Mouse (Mus musculus) neural tube, embryonic 13.5 days (tissue): ENCODE results near the gene Dnali1. TPM values are rescaled to one million over a fixed set of nuclear protein-coding genes. Genes with fewer than 3 reads are reported as not detected.

Source experiments
- ATAC-seq: fragments of 200-750 bp; cut with Nextera tagmentation; 2 replicates; pipeline ENCODE4 v1.8.0; 2017; ENCODE audit warnings: low read depth, mild to moderate bottlenecking, moderate TSS enrichment, moderate library complexity
- H3K27ac ChIP-seq: fragments of 300-500 bp; sonication (generic); replicated peaks from 2 replicates; pipeline ENCODE4 v1.5.1; 2015; ENCODE audit warnings: moderate library complexity, mild to moderate bottlenecking, inconsistent platforms
- H3K27me3 ChIP-seq: fragments of 300-500 bp; sonication (generic); 2 replicates; pipeline ENCODE4 v1.6.1; 2015; ENCODE audit warnings: mild to moderate bottlenecking, inconsistent platforms
- H3K36me3 ChIP-seq: fragments of 300-500 bp; sonication (generic); 2 replicates; pipeline ENCODE4 v1.6.1; 2015; ENCODE audit warnings: mild to moderate bottlenecking, inconsistent platforms
- H3K4me1 ChIP-seq: fragments of 300-500 bp; sonication (generic); replicated peaks from 2 replicates; pipeline ENCODE4 v1.6.1; 2015; ENCODE audit warnings: inconsistent platforms
- H3K4me2 ChIP-seq: fragments of 300-500 bp; sonication (generic); 2 replicates; pipeline ENCODE4 v1.6.1; 2015; ENCODE audit warnings: inconsistent platforms, mild to moderate bottlenecking, moderate library complexity
- H3K4me3 ChIP-seq: fragments of 300-500 bp; sonication (generic); 2 replicates; pipeline ENCODE4 v1.5.1; 2015; ENCODE audit warnings: mild to moderate bottlenecking, inconsistent platforms
- H3K9ac ChIP-seq: fragments of 300-500 bp; sonication (generic); 2 replicates; pipeline ENCODE4 v1.6.1; 2015; ENCODE audit warnings: moderate library complexity, mild to moderate bottlenecking, inconsistent platforms
- H3K9me3 ChIP-seq: fragments of 300-500 bp; sonication (generic); 2 replicates; pipeline ENCODE4 v1.6.1; 2016; ENCODE audit warnings: inconsistent platforms
- WGBS: fragments of 180-500 bp; shearing (Covaris S2); methylation state at CpG from one replicate; pipeline ENCODE4 v1.1.7; 2015; 5-methylcytosine and 5-hydroxymethylcytosine counted together
- polyA plus RNA-seq: library from polyadenylated mRNA; unstranded; fragments of >200 nt; fragmentation: Nextera tagmentation; extraction: Ambion mirVana; gene quantifications from 2 replicates; pipeline ENCODE4 v1.2.1, GENCODE M21; 2015

Gene Dnali1
- polyA plus RNA-seq, 1 experiment from 2014 or later: 0.54 TPM

DNA sequence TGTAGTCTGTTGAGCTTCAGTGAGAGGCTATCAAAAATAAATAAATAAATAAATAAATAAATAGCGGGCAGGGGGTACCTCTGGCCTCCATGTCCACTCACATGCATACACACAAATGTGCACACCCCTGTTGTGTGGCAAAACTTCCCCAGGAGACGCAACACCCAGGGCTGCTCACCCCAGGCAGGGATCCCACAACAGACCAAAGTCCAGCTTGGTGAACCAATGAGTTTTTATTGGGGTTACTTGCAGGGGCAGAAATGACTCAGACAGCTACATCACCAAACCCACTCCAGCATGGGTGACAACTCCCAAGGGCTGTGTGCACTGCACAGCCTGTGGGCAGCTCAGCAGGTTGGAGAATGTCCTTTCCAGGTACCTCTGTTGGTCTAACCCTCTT is 12.2 kb upstream of the Dnali1 start:
- Histone ChIP-seq H3K27me3 (no peaks in the 10 kb centered on the region), H3K27ac (no peak overlapping the region), H3K9ac (no peak overlapping the region), H3K4me2 (no peak overlapping the region), H3K36me3 (peaks cover 52% of the 10 kb centered on the region), H3K4me3 (no peak overlapping the region), H3K4me1 (no peaks in the 10 kb centered on the region), H3K9me3 (no peaks in the 10 kb centered on the region)
- no peak for ATAC-seq
- WGBS: 94% methylated on average over 2 of the region's 2 CpGs

DNA sequence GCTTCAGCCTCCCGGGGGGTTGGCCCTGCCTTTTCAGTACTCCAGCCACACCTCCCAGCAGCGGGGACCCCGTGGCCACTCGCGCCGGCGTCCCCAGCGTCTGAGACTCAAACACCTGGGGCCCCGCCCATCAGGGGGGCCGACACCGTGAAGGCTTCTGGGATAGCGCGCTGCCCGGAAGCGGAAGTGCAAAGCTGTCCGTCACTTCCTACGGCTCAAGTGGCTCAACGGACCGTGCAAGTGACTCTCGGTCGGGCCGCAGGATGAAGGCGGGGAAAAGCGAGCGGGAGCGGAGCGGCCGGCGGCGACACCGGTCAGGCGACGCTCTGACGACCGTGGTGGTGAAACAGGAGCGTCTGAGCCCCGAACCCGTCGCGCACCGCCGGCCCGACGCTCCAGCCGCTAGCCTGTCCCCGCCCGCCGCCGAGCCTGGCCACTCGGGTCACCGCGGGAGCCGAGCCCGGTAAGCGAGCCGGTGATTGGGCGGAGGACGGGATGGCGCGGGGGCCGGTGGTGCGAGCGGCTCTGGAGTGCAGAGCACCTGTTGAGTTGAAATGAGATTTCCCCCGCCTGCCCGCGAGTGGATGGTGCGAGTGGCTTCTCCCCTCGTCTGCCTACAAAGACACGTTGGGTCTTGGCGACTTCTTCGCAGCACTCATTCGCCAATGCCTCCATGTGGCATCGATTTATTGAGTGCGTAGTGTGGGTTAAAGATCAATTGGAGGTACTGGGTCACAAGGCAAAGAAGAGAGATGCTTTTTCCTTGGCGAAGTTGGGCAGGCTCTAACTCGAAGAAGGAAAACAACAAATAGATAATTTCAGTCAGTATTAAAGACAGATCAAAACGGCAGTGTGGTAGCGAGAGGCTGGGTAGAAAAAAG is 1.2 kb upstream of the Dnali1 start, which contains the start of gene Snip1:
Gene Snip1, plus strand, starts transcription at position 183 of the 881 bp plus-strand sequence.
- Histone ChIP-seq H3K27ac (peak within 1 kb of the TSS; percentile 61; the same call in 1 of the 2 replicates), H3K4me1 (peaks cover 24% of the 10 kb centered on the region), H3K27me3 (0 out of 2 replicates have a peak, but pooled peaks cover 11% of the 10 kb centered on the region), H3K36me3 (peaks cover 34% of the 10 kb centered on the region), H3K9ac (peak within 1 kb of the TSS; percentile 90), H3K9me3 (no peaks in the 10 kb centered on the region), H3K4me2 (peak within 1 kb of the TSS; percentile 91), H3K4me3 (peak within 1 kb of the TSS; percentile 93)
- ATAC-seq: peak; percentile 88
- under 1% methylated on average over 78 of the region's 78 CpGs for WGBS

DNA sequence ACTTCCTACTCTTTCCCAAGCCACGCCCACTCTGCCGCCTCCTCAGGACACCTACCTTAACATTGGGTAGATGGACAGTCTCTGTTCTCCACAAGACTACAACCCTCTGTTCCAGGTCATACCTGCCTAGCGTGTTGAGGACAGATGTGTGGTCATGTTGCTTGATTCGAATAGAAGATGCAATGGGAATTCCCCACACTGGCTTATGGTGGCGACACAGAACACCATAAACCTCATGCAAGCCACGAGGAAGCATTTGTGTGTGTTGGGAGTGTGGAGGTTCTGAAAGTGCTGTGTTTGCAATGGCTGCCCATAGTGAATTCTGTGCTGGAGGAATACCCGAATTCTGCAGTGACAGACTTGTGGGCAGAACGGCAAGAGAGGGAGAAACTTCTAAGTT is 1.7 kb downstream of the Dnali1 start:
- Histone ChIP-seq H3K9me3 (no peaks in the 10 kb centered on the region), H3K36me3 (peaks cover 5% of the 10 kb centered on the region), H3K4me2 (no peak overlapping the region), H3K4me1 (peaks cover 24% of the 10 kb centered on the region), H3K27me3 (0 out of 2 replicates have a peak, but pooled peaks cover 11% of the 10 kb centered on the region), H3K4me3 (no peak overlapping the region), H3K9ac (no peak overlapping the region), H3K27ac (no peak overlapping the region)
- 77% methylated on average over 8 of the region's 8 CpGs for WGBS
- no peak for ATAC-seq

DNA sequence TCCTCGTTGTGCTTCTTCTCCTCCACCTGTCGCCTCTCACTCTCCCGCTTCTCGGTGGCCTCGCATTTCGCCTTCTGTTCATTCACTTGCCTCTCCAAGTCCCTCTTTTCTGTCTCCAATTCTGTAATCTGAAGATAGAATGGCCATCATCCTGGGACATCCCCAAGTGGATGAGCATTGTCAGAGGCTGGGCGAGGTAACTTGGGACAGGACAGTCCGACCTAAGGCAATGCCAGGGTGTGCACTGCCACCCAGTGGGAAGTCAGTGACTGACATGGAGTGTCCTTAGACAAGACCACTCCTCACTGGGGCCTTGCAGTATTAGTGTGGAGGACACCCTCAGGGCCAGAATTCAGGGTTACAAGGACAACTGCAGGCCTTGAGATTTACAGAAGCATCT is 6.5 kb downstream of the Dnali1 start:
- 4% methylated on average over 8 of the region's 8 CpGs for WGBS
- H3K36me3 ChIP-seq: peaks cover 26% of the 10 kb centered on the region
- no peak overlapping the region for H3K27ac ChIP-seq
- no peaks in the 10 kb centered on the region for H3K9me3 ChIP-seq
- ATAC-seq: peak; percentile 85
- H3K4me1 ChIP-seq: no peaks in the 10 kb centered on the region; the same call in 1 of the 2 replicates
- peak overlapping the region; percentile 49 for H3K4me2 ChIP-seq
- 0 out of 2 replicates have a peak, but pooled peaks cover 4% of the 10 kb centered on the region for H3K27me3 ChIP-seq
- H3K9ac ChIP-seq: peak overlapping the region; percentile 23
- peak overlapping the region; percentile 17; the same call in 1 of the 2 replicates for H3K4me3 ChIP-seq

DNA sequence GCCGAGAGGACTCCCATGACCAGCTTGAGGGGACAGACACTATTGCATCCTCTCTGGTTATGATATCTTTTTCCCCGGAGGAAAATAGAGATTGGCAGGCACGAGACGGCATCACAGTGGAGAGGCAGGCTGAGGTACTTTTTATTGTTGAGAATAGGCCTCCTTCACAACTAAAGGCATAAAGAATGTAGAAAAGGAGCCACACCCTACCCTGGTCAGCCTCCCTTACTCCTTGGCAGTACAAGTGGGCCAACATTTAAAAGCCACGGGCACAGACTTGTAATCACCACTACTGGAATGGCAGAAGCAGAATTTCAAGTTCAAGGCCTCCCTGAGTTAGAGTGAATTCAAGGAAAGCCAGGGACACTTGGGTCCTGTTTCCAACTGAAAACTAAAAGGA is 7.5 kb downstream of the Dnali1 start:
- ATAC-seq: no peak
- WGBS: 54% methylated on average over 5 of the region's 5 CpGs
- Histone ChIP-seq H3K27me3 (no peaks in the 10 kb centered on the region), H3K4me1 (no peaks in the 10 kb centered on the region; the same call in 1 of the 2 replicates), H3K36me3 (peaks cover 36% of the 10 kb centered on the region), H3K9ac (peak overlapping the region; percentile 32; the same call in 1 of the 2 replicates), H3K27ac (no peak overlapping the region), H3K9me3 (no peaks in the 10 kb centered on the region), H3K4me2 (no peak overlapping the region), H3K4me3 (no peak overlapping the region)

DNA sequence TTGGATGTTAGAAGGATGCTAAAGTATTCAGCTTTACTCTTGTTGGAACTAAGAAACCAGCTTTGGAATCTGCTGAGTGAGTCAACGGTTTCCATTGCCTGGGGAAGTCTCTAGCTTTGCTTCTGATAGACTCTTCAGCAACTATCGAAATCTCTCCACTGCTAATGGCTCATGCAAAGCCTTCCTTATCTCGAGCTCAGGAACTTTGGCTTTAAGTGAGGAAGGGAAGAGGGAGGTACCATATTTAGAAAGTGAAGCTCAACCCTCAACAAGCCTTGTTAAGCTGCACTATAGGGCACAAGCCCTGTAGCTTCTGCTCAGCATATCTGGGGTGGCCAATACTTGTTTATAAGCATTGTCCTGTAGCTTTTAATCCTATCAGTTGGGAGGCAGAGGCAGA is 8.2 kb downstream of the Dnali1 start:
- H3K36me3 ChIP-seq: peaks cover 42% of the 10 kb centered on the region
- H3K4me2 ChIP-seq: no peak overlapping the region
- no peak overlapping the region for H3K27ac ChIP-seq
- H3K9me3 ChIP-seq: no peaks in the 10 kb centered on the region
- WGBS: 60% methylated on average over 3 of the region's 3 CpGs
- no peak overlapping the region for H3K4me3 ChIP-seq
- ATAC-seq: no peak
- H3K4me1 ChIP-seq: no peaks in the 10 kb centered on the region; the same call in 1 of the 2 replicates
- H3K9ac ChIP-seq: no peak overlapping the region
- H3K27me3 ChIP-seq: no peaks in the 10 kb centered on the region

DNA sequence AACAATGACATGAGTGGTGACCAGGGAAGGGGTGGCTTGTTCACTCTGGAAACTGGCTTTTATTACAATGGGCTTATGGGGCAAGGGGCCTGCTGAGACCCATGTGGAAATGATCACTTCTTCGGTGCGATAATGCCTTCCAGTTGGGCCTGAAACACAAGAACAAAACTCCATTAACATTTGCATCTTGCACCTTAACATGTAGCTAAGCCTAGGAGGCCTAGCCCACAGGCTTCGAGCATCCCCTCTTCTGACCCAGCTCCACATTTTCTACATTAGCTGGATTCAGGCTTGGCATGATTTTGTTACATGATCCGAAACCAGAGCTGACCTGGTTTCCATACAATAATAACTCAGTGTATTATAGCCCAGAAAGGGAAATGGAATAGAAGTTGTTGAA is 9.0 kb downstream of the Dnali1 start:
- ATAC-seq: no peak
- H3K9ac ChIP-seq: no peak overlapping the region
- no peaks in the 10 kb centered on the region; the same call in 1 of the 2 replicates for H3K4me1 ChIP-seq
- H3K4me2 ChIP-seq: no peak overlapping the region
- WGBS: 89% methylated on average over 4 of the region's 4 CpGs
- no peak overlapping the region for H3K27ac ChIP-seq
- H3K4me3 ChIP-seq: no peak overlapping the region
- H3K36me3 ChIP-seq: peaks cover 50% of the 10 kb centered on the region
- H3K27me3 ChIP-seq: no peaks in the 10 kb centered on the region
- H3K9me3 ChIP-seq: no peaks in the 10 kb centered on the region

DNA sequence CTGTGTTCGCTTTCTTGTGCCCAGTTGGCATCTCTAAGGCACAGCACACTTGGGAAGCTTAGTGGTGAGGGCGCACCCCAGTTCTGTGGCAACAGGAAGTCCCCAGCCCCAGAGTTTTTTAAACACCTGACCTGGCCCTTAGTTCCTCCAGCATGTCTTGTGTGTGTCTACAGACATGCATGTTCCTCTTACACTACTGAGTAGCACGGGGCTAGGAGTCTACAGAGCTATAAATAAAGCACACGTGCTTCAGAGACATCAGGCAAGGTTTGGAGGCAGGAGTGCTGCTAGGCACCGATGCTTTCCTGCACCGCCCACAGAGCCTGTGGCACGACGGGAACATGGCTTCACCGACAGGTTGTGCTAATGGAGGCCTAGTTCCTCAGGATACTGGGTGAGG is 10.1 kb downstream of the Dnali1 start:
- Histone ChIP-seq H3K27me3 (no peaks in the 10 kb centered on the region), H3K4me1 (no peaks in the 10 kb centered on the region; the same call in 1 of the 2 replicates), H3K9me3 (no peaks in the 10 kb centered on the region), H3K4me2 (no peak overlapping the region), H3K27ac (no peak overlapping the region), H3K9ac (no peak overlapping the region), H3K36me3 (peaks cover 61% of the 10 kb centered on the region), H3K4me3 (no peak overlapping the region)
- no peak for ATAC-seq
- 90% methylated on average over 9 of the region's 9 CpGs for WGBS

DNA sequence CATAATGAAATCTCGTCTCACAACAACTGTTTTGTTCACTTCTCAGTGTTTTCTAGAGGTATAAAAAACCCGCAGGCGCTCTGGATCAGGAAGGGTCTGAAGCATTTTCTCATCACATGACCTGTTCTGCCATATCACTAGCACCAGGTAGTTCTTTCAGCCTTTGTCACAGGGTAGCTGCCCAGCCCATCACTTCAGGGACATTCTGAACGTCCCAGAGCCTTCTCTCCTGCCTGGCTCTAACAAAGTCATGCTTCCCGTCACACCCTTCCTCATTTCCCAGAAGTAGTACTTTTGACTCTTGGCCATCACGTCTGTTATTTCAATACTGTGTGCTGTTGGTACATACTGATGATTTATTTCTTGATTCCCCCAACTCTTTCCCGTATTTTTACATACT is 21.0 kb downstream of the Dnali1 start:
- 88% methylated on average over 7 of the region's 7 CpGs for WGBS
- no peak overlapping the region for H3K27ac ChIP-seq
- no peaks in the 10 kb centered on the region for H3K4me1 ChIP-seq
- no peaks in the 10 kb centered on the region for H3K27me3 ChIP-seq
- no peak overlapping the region for H3K4me3 ChIP-seq
- no peaks in the 10 kb centered on the region for H3K9me3 ChIP-seq
- H3K4me2 ChIP-seq: no peak overlapping the region
- no peak for ATAC-seq
- H3K9ac ChIP-seq: no peak overlapping the region
- peaks cover 96% of the 10 kb centered on the region for H3K36me3 ChIP-seq

DNA sequence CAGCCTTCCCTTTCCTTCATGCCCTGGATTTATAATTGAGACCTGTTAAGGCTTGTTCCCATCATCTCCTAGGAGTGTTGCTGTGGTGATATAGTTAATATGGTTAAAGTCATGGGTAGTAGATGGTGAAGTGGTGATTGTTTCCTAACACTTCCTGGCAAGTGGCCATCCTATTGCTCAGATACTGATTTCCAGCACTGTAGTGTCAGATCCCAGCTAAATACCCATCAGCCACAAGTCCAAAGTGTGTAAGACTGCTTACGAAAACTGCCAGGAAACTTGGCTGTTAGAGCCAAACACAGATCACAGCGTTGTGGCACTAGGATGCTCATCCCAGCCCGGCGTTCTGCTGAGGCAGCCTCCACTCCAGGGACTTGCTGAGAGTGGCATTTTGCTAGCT is 31.2 kb downstream of the Dnali1 start:
- Histone ChIP-seq H3K27me3 (no peaks in the 10 kb centered on the region), H3K9ac (no peak overlapping the region), H3K4me3 (no peak overlapping the region), H3K9me3 (no peaks in the 10 kb centered on the region), H3K4me2 (no peak overlapping the region), H3K4me1 (peaks cover 30% of the 10 kb centered on the region), H3K36me3 (peaks cover 39% of the 10 kb centered on the region), H3K27ac (no peak overlapping the region)
- 88% methylated on average over 4 of the region's 4 CpGs for WGBS
- ATAC-seq: no peak

DNA sequence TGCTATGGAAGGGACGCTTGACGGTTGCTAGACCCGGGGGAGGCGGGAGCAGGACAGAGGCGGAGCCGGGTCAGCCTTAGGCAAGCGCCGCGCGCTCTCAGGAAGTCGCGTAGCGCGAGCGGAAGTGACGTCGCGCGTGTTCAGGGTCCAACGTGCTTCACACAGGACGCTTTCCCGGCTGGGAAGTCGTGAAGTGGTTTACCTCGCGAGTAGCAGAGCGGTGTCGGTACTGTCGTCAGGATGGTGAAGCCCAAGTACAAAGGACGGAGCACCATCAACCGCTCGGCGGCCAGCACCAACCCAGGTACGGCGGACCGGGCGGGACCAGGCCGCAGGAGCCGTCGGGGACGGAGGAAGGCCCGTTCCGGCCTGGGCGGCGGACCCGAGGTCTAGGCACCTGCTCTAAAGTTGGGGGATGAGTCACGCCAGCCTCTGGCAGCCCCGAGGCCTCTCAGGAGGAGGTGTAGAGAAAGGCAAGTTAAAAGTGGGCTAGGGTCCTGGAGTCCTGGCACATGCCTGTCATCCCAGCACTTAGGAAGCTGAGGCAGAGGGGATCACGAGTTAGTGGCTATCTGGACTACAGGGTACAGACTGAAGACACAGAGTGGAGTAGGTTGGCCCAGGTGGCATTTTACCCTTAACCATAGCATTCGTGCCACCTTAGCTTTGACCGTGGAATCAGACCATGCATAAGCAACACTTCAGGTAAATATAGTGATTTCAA is 35.5 kb downstream of the Dnali1 start:
- peak; percentile 98 for ATAC-seq
- Histone ChIP-seq H3K4me3 (peak overlapping the region; percentile 98), H3K4me1 (peaks cover 32% of the 10 kb centered on the region), H3K4me2 (peak overlapping the region; percentile 97), H3K36me3 (peaks cover 9% of the 10 kb centered on the region), H3K27ac (peak overlapping the region; percentile 59), H3K9me3 (no peaks in the 10 kb centered on the region), H3K27me3 (peaks cover 16% of the 10 kb centered on the region; the same call in 1 of the 2 replicates), H3K9ac (peak overlapping the region; percentile 94)
- WGBS: under 1% methylated on average over 50 of the region's 50 CpGs
